Mouse (Mus musculus): ENCODE measurements around the gene Mucl2. TPM values are rescaled to one million over a fixed set of nuclear protein-coding genes. Genes with fewer than 3 reads are reported as not detected.
"Not testable (repeated sequence)": the region's sequence is repeated elsewhere in the genome, so short reads cannot be mapped to it uniquely, and the experiment has no call there.

The Mucl2 gene
- not detected in 2 replicates for polyA plus RNA-seq (2015; fragmentation: Nextera tagmentation; extraction: Ambion mirVana)

GRCm38 (mm10) chr15:103899212-103899611 is at the start of gene Mucl2:
TSS of gene Mucl2 (minus strand) at chr15:103899312.
- Histone ChIP-seq H3K27ac (replicated peaks) (no peak within 1 kb of the TSS), H3K4me3 (replicated peaks) (no peak within 1 kb of the TSS), H3K9ac (no peak within 1 kb of the TSS), H3K27me3 (no peaks in the 10 kb centered on the region), H3K9me3 (replicated peaks) (no peaks in the 10 kb centered on the region), H3K36me3 (no peaks in the 10 kb centered on the region), H3K4me2 (replicated peaks) (no peak within 1 kb of the TSS), H3K4me1 (no peaks in the 10 kb centered on the region)
- 69% methylated on average over 1 of the region's 1 CpGs for WGBS
- no peak for ATAC-seq (ENCODE audit: insufficient number of reproducible peaks, low FRiP score, low TSS enrichment, low read depth)

GRCm38 (mm10) chr15:103913061-103913460 is 13.9 kb upstream of the Mucl2 start:
- not testable (repeated sequence) for H3K4me1 ChIP-seq; H3K27me3 ChIP-seq; H3K4me2 ChIP-seq (replicated peaks); ATAC-seq (ENCODE audit: insufficient number of reproducible peaks, low FRiP score, low TSS enrichment, low read depth); H3K4me3 ChIP-seq (replicated peaks); H3K36me3 ChIP-seq; H3K9ac ChIP-seq; H3K9me3 ChIP-seq (replicated peaks); H3K27ac ChIP-seq (replicated peaks)
- 33% methylated on average over 1 of the region's 1 CpGs for WGBS

Small RNA genes within 50 kb of the gene (microRNA-seq; reads per million reads assigned to microRNA genes)
- not detected for gene Gm22852 (ENCODE audit: borderline number of aligned reads)

Other genes starting within 250 kb of the Mucl2 start
- not detected in 2 replicates for gene Mucl1, start 143.8 kb downstream of the Mucl2 start, polyA plus RNA-seq (2015; fragmentation: Nextera tagmentation; extraction: Ambion mirVana)

Data from embryonic facial prominence, embryonic 15.5 days (tissue).